Mouse (Mus musculus): ENCODE measurements around the gene Stk31.

DNA sequence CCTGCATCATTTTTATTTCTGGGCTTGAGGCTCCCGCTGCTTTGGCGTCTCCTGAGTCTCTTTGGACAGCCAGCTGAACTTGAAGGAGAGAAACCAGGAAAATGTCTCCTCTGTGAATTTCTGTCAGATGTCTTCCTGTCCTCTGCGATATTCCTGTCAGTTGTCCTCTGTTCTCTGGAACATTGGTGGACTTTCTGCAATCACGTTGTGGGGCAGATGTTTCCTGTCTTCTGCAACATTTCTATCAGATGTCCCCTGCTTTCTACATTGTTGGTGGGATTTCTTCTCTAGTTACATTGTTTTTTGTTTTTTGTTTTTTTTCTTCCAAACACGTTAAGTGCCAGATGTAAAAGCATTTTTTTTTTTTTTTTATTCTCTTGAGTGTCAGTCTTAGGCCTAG is 62.7 kb downstream of the Stk31 start:
- TF ChIP-seq POLR2A (IDR thresholded peaks at IDR 0.05; ENCODE audit: low read depth, low read length) (no peak), CTCF (IDR thresholded peaks at IDR 0.05; ENCODE audit: extremely low read depth, insufficient read length, insufficient replicate concordance, low read depth, low read length) (no peak)

Data from small intestine, adult 2 months (tissue).